Mouse (Mus musculus) megakaryocyte, embryonic 14.5 days (primary cell): ENCODE data around the gene Plekho2.

ENCODE experiments used
- FLI1 ChIP-seq: IDR thresholded peaks from 2 replicates; pipeline ENCODE4 v1.6.1; 2012; ENCODE audit warnings: low read length, inconsistent platforms, mixed read lengths
- GATA1 ChIP-seq: IDR thresholded peaks from 3 replicates; pipeline ENCODE4 v1.6.1; 2012; ENCODE audit warnings: mixed read lengths, low read length, inconsistent platforms, borderline replicate concordance

DNA sequence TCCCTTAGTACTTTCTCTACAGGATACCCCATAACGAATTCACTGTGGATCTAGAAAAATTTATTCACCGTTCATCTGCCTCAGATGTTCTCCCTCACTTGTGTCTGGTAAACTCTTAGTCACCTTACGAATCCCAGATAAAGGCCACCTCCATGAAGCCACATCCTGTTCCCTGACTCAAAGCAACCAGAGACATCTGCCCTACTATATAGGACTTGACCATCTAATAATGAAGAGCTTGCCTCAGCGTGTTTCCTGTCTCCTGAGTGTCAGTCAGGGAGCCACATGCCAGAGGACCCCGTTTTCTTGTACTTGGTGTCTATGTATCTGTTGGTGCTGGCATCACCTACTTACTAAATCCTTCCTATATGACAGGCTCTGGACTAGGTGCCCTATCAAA lies 30.2 kb downstream of the Plekho2 start:
- TF ChIP-seq GATA1 (no peak), FLI1 (no peak)
